Mouse (Mus musculus): Measurements from ENCODE around the gene Ctsh. TPM values are rescaled to one million over a fixed set of nuclear protein-coding genes. Genes with fewer than 3 reads are reported as not detected.
"Not testable (repeated sequence)": the region's sequence is repeated elsewhere in the genome, so short reads cannot be mapped to it uniquely, and the experiment has no call there.

Gene Ctsh
- polyA plus RNA-seq, 1 experiment from 2014 or later = 8.9 TPM

GRCm38 (mm10) chr9:90059828-90060573, 6.0 kb downstream of the Ctsh start:
- DNase-seq (ENCODE audit: low spot score) (no peak), ATAC-seq (replicated peaks; ENCODE audit: insufficient number of reproducible peaks, low FRiP score, low TSS enrichment, low read depth) (no peak)
- H3K4me1 ChIP-seq (ENCODE audit: control insufficient read depth, insufficient read depth, low read length) = no peaks in the 10 kb centered on the region
- no peak overlapping the region for H3K4me3 ChIP-seq (ENCODE audit: low read depth, low read length)
- no peak overlapping the region for H3K27ac ChIP-seq (replicated peaks; ENCODE audit: low read depth, low read length)
- no peak overlapping the region for H3K4me2 ChIP-seq (ENCODE audit: low read depth, low read length)
- no peaks in the 10 kb centered on the region for H3K9me3 ChIP-seq (replicated peaks; ENCODE audit: control insufficient read depth, low read length)
- WGBS = 82% methylated on average over 9 of the region's 9 CpGs
- no peaks in the 10 kb centered on the region for H3K36me3 ChIP-seq (replicated peaks; ENCODE audit: control insufficient read depth, insufficient read depth, low read depth, low read length)
- no peaks in the 10 kb centered on the region for H3K27me3 ChIP-seq (ENCODE audit: control insufficient read depth, insufficient read depth, low read length)
- no peak overlapping the region for H3K9ac ChIP-seq (replicated peaks; ENCODE audit: low read length)

DNA sequence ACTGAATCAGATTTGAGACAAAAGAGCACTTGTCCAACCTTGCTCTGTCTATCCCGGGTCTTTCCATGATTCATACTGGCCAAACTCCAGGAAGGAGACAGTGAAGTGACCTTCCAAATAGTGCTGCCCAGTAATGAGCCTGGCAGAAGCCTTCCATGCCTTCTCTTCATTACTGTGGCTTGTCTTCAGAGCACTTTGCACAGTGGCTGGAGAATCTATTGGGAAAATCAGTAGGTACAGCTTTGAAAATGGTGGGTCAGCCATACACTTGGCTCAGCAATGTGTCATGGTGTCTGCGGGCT, 6.6 kb downstream of the Ctsh start:
- 87% methylated on average over 2 of the region's 2 CpGs for WGBS
- no peak for ATAC-seq (replicated peaks; ENCODE audit: insufficient number of reproducible peaks, low FRiP score, low TSS enrichment, low read depth)
- no peaks in the 10 kb centered on the region for H3K9me3 ChIP-seq (replicated peaks; ENCODE audit: control insufficient read depth, low read length)
- no peak for DNase-seq (ENCODE audit: low spot score)
- no peaks in the 10 kb centered on the region for H3K27me3 ChIP-seq (ENCODE audit: control insufficient read depth, insufficient read depth, low read length)
- no peak overlapping the region for H3K4me2 ChIP-seq (ENCODE audit: low read depth, low read length)
- no peaks in the 10 kb centered on the region for H3K36me3 ChIP-seq (replicated peaks; ENCODE audit: control insufficient read depth, insufficient read depth, low read depth, low read length)
- no peaks in the 10 kb centered on the region for H3K4me1 ChIP-seq (ENCODE audit: control insufficient read depth, insufficient read depth, low read length)
- no peak overlapping the region for H3K9ac ChIP-seq (replicated peaks; ENCODE audit: low read length)
- H3K4me3 ChIP-seq (ENCODE audit: low read depth, low read length) = no peak overlapping the region
- no peak overlapping the region for H3K27ac ChIP-seq (replicated peaks; ENCODE audit: low read depth, low read length)

DNA sequence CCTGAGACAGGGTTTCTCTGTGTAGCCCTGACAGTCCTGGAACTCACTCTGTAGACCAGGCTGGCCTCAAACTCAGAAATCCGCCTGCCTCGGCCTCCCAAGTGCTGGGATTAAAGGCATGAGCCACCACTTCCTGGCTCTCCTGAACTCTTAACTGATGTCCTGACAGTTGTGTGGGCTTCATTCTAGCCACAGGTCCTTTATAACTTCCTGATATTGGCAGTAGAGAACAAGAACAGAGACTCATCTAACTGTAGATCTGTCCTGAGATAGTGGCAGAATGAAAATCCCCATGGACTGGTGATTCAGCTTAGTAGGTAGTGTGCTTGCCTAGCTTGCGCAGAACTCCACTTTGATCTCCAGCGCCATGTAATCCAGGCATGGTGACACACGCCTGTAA, 7.0 kb downstream of the Ctsh start:
- H3K36me3 ChIP-seq (replicated peaks; ENCODE audit: control insufficient read depth, insufficient read depth, low read depth, low read length); H3K4me1 ChIP-seq (ENCODE audit: control insufficient read depth, insufficient read depth, low read length); H3K27ac ChIP-seq (replicated peaks; ENCODE audit: low read depth, low read length); H3K9ac ChIP-seq (replicated peaks; ENCODE audit: low read length); H3K9me3 ChIP-seq (replicated peaks; ENCODE audit: control insufficient read depth, low read length); H3K4me2 ChIP-seq (ENCODE audit: low read depth, low read length); DNase-seq (ENCODE audit: low spot score); H3K4me3 ChIP-seq (ENCODE audit: low read depth, low read length); H3K27me3 ChIP-seq (ENCODE audit: control insufficient read depth, insufficient read depth, low read length); ATAC-seq (replicated peaks; ENCODE audit: insufficient number of reproducible peaks, low FRiP score, low TSS enrichment, low read depth): not testable (repeated sequence)
- 88% methylated on average over 5 of the region's 5 CpGs for whole genome bisulfite sequencing

- H3K9me3 ChIP-seq (replicated peaks; ENCODE audit: control insufficient read depth, low read length) = no peaks in the 10 kb centered on the region
- no peak overlapping the region for H3K4me2 ChIP-seq (ENCODE audit: low read depth, low read length)
- no peak overlapping the region for H3K9ac ChIP-seq (replicated peaks; ENCODE audit: low read length)
- WGBS = 81% methylated on average over 2 of the region's 2 CpGs
- ATAC-seq (replicated peaks; ENCODE audit: insufficient number of reproducible peaks, low FRiP score, low TSS enrichment, low read depth) = no peak
- H3K27me3 ChIP-seq (ENCODE audit: control insufficient read depth, insufficient read depth, low read length) = no peaks in the 10 kb centered on the region
- DNase-seq (ENCODE audit: low spot score) = no peak
- H3K4me3 ChIP-seq (ENCODE audit: low read depth, low read length) = no peak overlapping the region
- H3K27ac ChIP-seq (replicated peaks; ENCODE audit: low read depth, low read length) = no peak overlapping the region
- no peaks in the 10 kb centered on the region for H3K4me1 ChIP-seq (ENCODE audit: control insufficient read depth, insufficient read depth, low read length)
- no peaks in the 10 kb centered on the region for H3K36me3 ChIP-seq (replicated peaks; ENCODE audit: control insufficient read depth, insufficient read depth, low read depth, low read length)
These were observed 13.4 kb downstream of the Ctsh start for GRCm38 (mm10) chr9:90067341-90067740.

- Histone ChIP-seq H3K27ac (replicated peaks; ENCODE audit: low read depth, low read length) (no peak overlapping the region), H3K27me3 (ENCODE audit: control insufficient read depth, insufficient read depth, low read length) (no peaks in the 10 kb centered on the region), H3K9ac (replicated peaks; ENCODE audit: low read length) (no peak overlapping the region), H3K36me3 (replicated peaks; ENCODE audit: control insufficient read depth, insufficient read depth, low read depth, low read length) (no peaks in the 10 kb centered on the region), H3K4me3 (ENCODE audit: low read depth, low read length) (no peak overlapping the region), H3K4me1 (ENCODE audit: control insufficient read depth, insufficient read depth, low read length) (no peaks in the 10 kb centered on the region), H3K4me2 (ENCODE audit: low read depth, low read length) (no peak overlapping the region), H3K9me3 (replicated peaks; ENCODE audit: control insufficient read depth, low read length) (no peaks in the 10 kb centered on the region)
- 90% methylated on average over 6 of the region's 6 CpGs for WGBS
- ATAC-seq (replicated peaks; ENCODE audit: insufficient number of reproducible peaks, low FRiP score, low TSS enrichment, low read depth) (no peak), DNase-seq (ENCODE audit: low spot score) (no peak)
These were observed 14.8 kb downstream of the Ctsh start for GRCm38 (mm10) chr9:90068786-90069185.

- Histone ChIP-seq H3K9ac (replicated peaks; ENCODE audit: low read length) (no peak overlapping the region), H3K27me3 (ENCODE audit: control insufficient read depth, insufficient read depth, low read length) (no peaks in the 10 kb centered on the region), H3K4me2 (ENCODE audit: low read depth, low read length) (no peak overlapping the region), H3K36me3 (replicated peaks; ENCODE audit: control insufficient read depth, insufficient read depth, low read depth, low read length) (no peaks in the 10 kb centered on the region), H3K27ac (replicated peaks; ENCODE audit: low read depth, low read length) (no peak overlapping the region), H3K4me3 (ENCODE audit: low read depth, low read length) (no peak overlapping the region), H3K4me1 (ENCODE audit: control insufficient read depth, insufficient read depth, low read length) (no peaks in the 10 kb centered on the region), H3K9me3 (replicated peaks; ENCODE audit: control insufficient read depth, low read length) (no peaks in the 10 kb centered on the region)
- DNase-seq (ENCODE audit: low spot score) = no peak
- no peak for ATAC-seq (replicated peaks; ENCODE audit: insufficient number of reproducible peaks, low FRiP score, low TSS enrichment, low read depth)
- 71% methylated on average over 7 of the region's 7 CpGs for WGBS
These were observed 15.5 kb downstream of the Ctsh start for GRCm38 (mm10) chr9:90069485-90069884.

GRCm38 (mm10) chr9:90070174-90070573, 16.2 kb downstream of the Ctsh start:
- H3K9me3 ChIP-seq (replicated peaks; ENCODE audit: control insufficient read depth, low read length) = no peaks in the 10 kb centered on the region
- H3K4me2 ChIP-seq (ENCODE audit: low read depth, low read length) = no peak overlapping the region
- no peak overlapping the region for H3K27ac ChIP-seq (replicated peaks; ENCODE audit: low read depth, low read length)
- no peak overlapping the region for H3K9ac ChIP-seq (replicated peaks; ENCODE audit: low read length)
- H3K4me3 ChIP-seq (ENCODE audit: low read depth, low read length) = no peak overlapping the region
- DNase-seq (ENCODE audit: low spot score) (no peak), ATAC-seq (replicated peaks; ENCODE audit: insufficient number of reproducible peaks, low FRiP score, low TSS enrichment, low read depth) (no peak)
- no peaks in the 10 kb centered on the region for H3K36me3 ChIP-seq (replicated peaks; ENCODE audit: control insufficient read depth, insufficient read depth, low read depth, low read length)
- no peaks in the 10 kb centered on the region for H3K4me1 ChIP-seq (ENCODE audit: control insufficient read depth, insufficient read depth, low read length)
- WGBS = 88% methylated on average over 7 of the region's 7 CpGs
- H3K27me3 ChIP-seq (ENCODE audit: control insufficient read depth, insufficient read depth, low read length) = no peaks in the 10 kb centered on the region

DNA sequence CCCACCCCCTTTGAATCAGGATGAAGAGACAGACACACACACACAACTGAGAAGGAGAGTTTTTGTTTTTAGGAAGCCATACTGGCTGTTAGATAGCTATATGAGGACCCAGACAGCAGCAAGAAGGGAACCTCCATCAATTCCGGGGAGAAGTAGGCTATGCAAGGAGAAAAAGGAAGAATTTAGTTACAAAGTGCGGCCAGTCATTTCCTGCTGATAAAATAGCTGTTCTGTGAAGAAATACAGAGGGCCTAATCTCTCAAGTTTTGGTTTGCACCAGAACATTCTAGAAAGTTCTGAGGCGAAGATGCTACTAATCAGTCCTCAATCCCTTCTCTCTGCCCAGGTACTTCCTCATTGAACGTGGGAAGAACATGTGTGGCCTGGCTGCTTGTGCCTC, 21.4 kb downstream of the Ctsh start:
- ATAC-seq (replicated peaks; ENCODE audit: insufficient number of reproducible peaks, low FRiP score, low TSS enrichment, low read depth) (no peak), DNase-seq (ENCODE audit: low spot score) (no peak)
- Histone ChIP-seq H3K36me3 (replicated peaks; ENCODE audit: control insufficient read depth, insufficient read depth, low read depth, low read length) (no peaks in the 10 kb centered on the region), H3K4me1 (ENCODE audit: control insufficient read depth, insufficient read depth, low read length) (no peaks in the 10 kb centered on the region), H3K4me3 (ENCODE audit: low read depth, low read length) (no peak overlapping the region), H3K27ac (replicated peaks; ENCODE audit: low read depth, low read length) (no peak overlapping the region), H3K9me3 (replicated peaks; ENCODE audit: control insufficient read depth, low read length) (no peaks in the 10 kb centered on the region), H3K27me3 (ENCODE audit: control insufficient read depth, insufficient read depth, low read length) (no peaks in the 10 kb centered on the region), H3K9ac (replicated peaks; ENCODE audit: low read length) (no peak overlapping the region), H3K4me2 (ENCODE audit: low read depth, low read length) (no peak overlapping the region)
- 97% methylated on average over 4 of the region's 4 CpGs for WGBS
